Comparison of ENCODE assay signal across 8 mouse cellular contexts in the genomic region with DNA sequence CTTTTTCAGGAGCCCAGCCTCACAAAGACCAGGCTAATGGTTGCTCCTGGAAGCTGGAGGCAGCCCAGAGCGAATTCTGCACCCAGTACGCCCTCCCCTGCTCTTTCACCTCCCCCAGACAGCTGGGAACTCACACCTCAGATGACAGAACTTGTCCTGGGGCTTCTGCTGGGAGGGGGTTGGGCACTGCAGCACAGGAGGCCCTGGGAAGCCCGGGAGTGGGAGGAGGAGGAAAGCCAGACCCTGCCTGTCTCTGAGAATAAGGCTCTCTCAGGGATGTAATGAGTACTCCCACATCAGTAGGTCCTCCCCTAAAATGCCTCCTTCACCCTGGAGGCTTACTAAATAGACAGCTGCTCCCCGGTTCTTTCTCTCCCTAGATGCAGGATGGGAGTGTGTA. TPM values are rescaled to one million over a fixed set of nuclear protein-coding genes. Genes with fewer than 3 reads are reported as not detected.
DNase-seq lines count a peak whose midpoint lies in the region; ATAC-seq and TF ChIP-seq lines count a peak whose summit lies in the region.

No protein-coding gene starts in this region.

- H3K36me3 ChIP-seq in limb, embryonic 12.5 days, result peaks cover 26% of the 10 kb centered on the region

- no peaks in the 10 kb centered on the region for H3K9me3 ChIP-seq in limb, embryonic 12.5 days

- DNase-seq in cerebellum, adult 11 months, result peak; percentile 39
- DNase-seq in cerebellum, adult 8-10 months, result no peak
- peak in 1 of 2 experiments; percentile 34 for DNase-seq in layer of hippocampus, adult 2 months (ENCODE audit: low spot score in 2 of 2)
- no peak for DNase-seq in layer of hippocampus, postnatal 14 days (ENCODE audit: low spot score in 2 of 2)
- DNase-seq in spleen, adult 12 weeks (ENCODE audit: low spot score), result no peak

- H3K27me3 ChIP-seq in limb, embryonic 12.5 days, result no peaks in the 10 kb centered on the region

- no peak for TF ChIP-seq POLR2A in cortical plate, adult 2 months (IDR thresholded peaks at IDR 0.05; ENCODE audit: extremely low read depth, insufficient read depth, low read length)

- H3K27ac ChIP-seq in layer of hippocampus, adult 2 months, result peak overlapping the region; percentile 75
- peak overlapping the region; percentile 98 for H3K27ac ChIP-seq in cortical plate, adult 2 months (ENCODE audit: insufficient read depth, low read length)
- 0 out of 2 replicates have a peak overlapping the region, but pooled peaks have one; percentile 50 for H3K27ac ChIP-seq in limb, embryonic 12.5 days

- peak overlapping the region; percentile 98 for H3K4me2 ChIP-seq in limb, embryonic 12.5 days

- TF ChIP-seq CTCF in layer of hippocampus, adult 2 months (conservative IDR thresholded peaks at IDR 0.05), result no peak
- TF ChIP-seq CTCF in cortical plate, adult 2 months (IDR thresholded peaks at IDR 0.05; ENCODE audit: extremely low read depth, insufficient read depth, low read length), result no peak

- H3K9ac ChIP-seq in limb, embryonic 12.5 days (replicated peaks), result no peak overlapping the region; the same call in 1 of the 2 replicates

- H3K4me1 ChIP-seq in cortical plate, adult 2 months (ENCODE audit: control insufficient read depth, insufficient read depth, low read length), result peaks cover 3% of the 10 kb centered on the region
- H3K4me1 ChIP-seq in limb, embryonic 12.5 days (replicated peaks), result peaks cover 36% of the 10 kb centered on the region

- WGBS in limb, embryonic 12.5 days, result 16% methylated on average over 4 of the region's 4 CpGs

- no peak for ATAC-seq in limb, embryonic 12.5 days (ENCODE audit: insufficient number of reproducible peaks, insufficient read depth, low FRiP score, low TSS enrichment, low read depth)
- no peak for ATAC-seq in megakaryocyte-erythroid progenitor cell, adult 5-6 weeks (replicated peaks; ENCODE audit: low FRiP score, low TSS enrichment, poor library complexity, severe bottlenecking)

- H3K4me3 ChIP-seq in layer of hippocampus, adult 2 months, result no peak overlapping the region
- H3K4me3 ChIP-seq in cortical plate, adult 2 months (ENCODE audit: insufficient read depth, low read length), result no peak overlapping the region
- no peak overlapping the region for H3K4me3 ChIP-seq in limb, embryonic 12.5 days (replicated peaks)

RNA-seq across cellular contexts. Expression of gene Vamp2, which starts 1.2 kb away (rescaled TPM):
- 1,000 to 10,000 TPM in 1 of 2 experiments, 100 to 1,000 TPM in 1; 988 to 1,016 TPM for total RNA-seq in layer of hippocampus, adult 2 months (2021)
- 1,000 to 10,000 TPM; 1,073 to 1,118 TPM for total RNA-seq in layer of hippocampus, postnatal 14 days (2021)
- polyA plus RNA-seq in cortical plate, adult 2 months (2012; rRNA removed), result 1,153 and 1,156 TPM in 2 replicates
- polyA plus RNA-seq in limb, embryonic 12.5 days (2016; fragmentation: Nextera tagmentation; extraction: Ambion mirVana), result 68.0 and 79.5 TPM in 2 replicates
- total RNA-seq in megakaryocyte-erythroid progenitor cell, adult 5-6 weeks (2014; fragmentation: Nextera tagmentation), result 46.7 and 60.3 TPM in 2 replicates
- total RNA-seq in megakaryocyte-erythroid progenitor cell, adult 5-6 weeks (2017), result 7.5 and 15.7 TPM in 2 replicates

RNA-seq across cellular contexts. Expression of gene Per1, which starts 7.9 kb away (rescaled TPM):
- 10 to 100 TPM; 83.4 to 95.2 TPM for total RNA-seq in layer of hippocampus, adult 2 months (2021)
- 10 to 100 TPM; 84.4 to 86.8 TPM for total RNA-seq in layer of hippocampus, postnatal 14 days (2021)
- 48.3 and 57.6 TPM in 2 replicates for polyA plus RNA-seq in cortical plate, adult 2 months (2012; rRNA removed)
- polyA plus RNA-seq in limb, embryonic 12.5 days (2016; fragmentation: Nextera tagmentation; extraction: Ambion mirVana), result 7.2 and 10.4 TPM in 2 replicates
- 11.3 and 17.6 TPM in 2 replicates for total RNA-seq in megakaryocyte-erythroid progenitor cell, adult 5-6 weeks (2014; fragmentation: Nextera tagmentation)
- total RNA-seq in megakaryocyte-erythroid progenitor cell, adult 5-6 weeks (2017), result 4.7 and 12.5 TPM in 2 replicates

RNA-seq across cellular contexts. Expression of gene Tmem107, which starts 16.5 kb away (rescaled TPM):
- total RNA-seq in layer of hippocampus, adult 2 months (2021), result 10 to 100 TPM; 20.3 to 21.6 TPM
- total RNA-seq in layer of hippocampus, postnatal 14 days (2021), result 10 to 100 TPM; 13.5 to 13.7 TPM
- polyA plus RNA-seq in cortical plate, adult 2 months (2012; rRNA removed), result 20.6 and 21.4 TPM in 2 replicates
- 39.5 and 41.0 TPM in 2 replicates for polyA plus RNA-seq in limb, embryonic 12.5 days (2016; fragmentation: Nextera tagmentation; extraction: Ambion mirVana)
- total RNA-seq in megakaryocyte-erythroid progenitor cell, adult 5-6 weeks (2014; fragmentation: Nextera tagmentation), result 33.8 and 51.0 TPM in 2 replicates
- total RNA-seq in megakaryocyte-erythroid progenitor cell, adult 5-6 weeks (2017), result 16.2 and 33.4 TPM in 2 replicates

RNA-seq across cellular contexts. Expression of gene Borcs6, which starts 27.6 kb away (rescaled TPM):
- total RNA-seq in layer of hippocampus, adult 2 months (2021), result 10 to 100 TPM; 26.6 to 30.8 TPM
- 10 to 100 TPM; 25.2 to 26.4 TPM for total RNA-seq in layer of hippocampus, postnatal 14 days (2021)
- 32.5 and 34.1 TPM in 2 replicates for polyA plus RNA-seq in cortical plate, adult 2 months (2012; rRNA removed)
- polyA plus RNA-seq in limb, embryonic 12.5 days (2016; fragmentation: Nextera tagmentation; extraction: Ambion mirVana), result 9.2 and 10.0 TPM in 2 replicates
- 0.46 and 7.0 TPM in 2 replicates for total RNA-seq in megakaryocyte-erythroid progenitor cell, adult 5-6 weeks (2014; fragmentation: Nextera tagmentation)
- 3.5 TPM in 2 replicates for total RNA-seq in megakaryocyte-erythroid progenitor cell, adult 5-6 weeks (2017)

RNA-seq across cellular contexts. Expression of gene Hes7, which starts 33.1 kb away (rescaled TPM):
- total RNA-seq in layer of hippocampus, adult 2 months (2021), result 1 to 10 TPM in 1 of 2 experiments, under 1 TPM in 1; 0.79 to 1.0 TPM
- total RNA-seq in layer of hippocampus, postnatal 14 days (2021), result under 1 TPM; 0.46 to 0.62 TPM
- 0.50 and 0.83 TPM in 2 replicates for polyA plus RNA-seq in cortical plate, adult 2 months (2012; rRNA removed)
- polyA plus RNA-seq in limb, embryonic 12.5 days (2016; fragmentation: Nextera tagmentation; extraction: Ambion mirVana), result 0.56 and 0.74 TPM in 2 replicates
- not detected in 2 replicates for total RNA-seq in megakaryocyte-erythroid progenitor cell, adult 5-6 weeks (2014; fragmentation: Nextera tagmentation)
- total RNA-seq in megakaryocyte-erythroid progenitor cell, adult 5-6 weeks (2017), result not detected in 2 replicates

Comparison
In these comparisons a context has a peak if more than half of its experiments do, and no peak if none do; other contexts are left out.
1. RNA of gene Vamp2, which starts 1.2 kb away (total RNA-seq): 1,073 to 1,118 TPM in layer of hippocampus, postnatal 14 days and 988 to 1,016 TPM in layer of hippocampus, adult 2 months; 7.5 to 60.3 TPM in megakaryocyte-erythroid progenitor cell, adult 5-6 weeks; every median in the first group is over 10 times any median in the second.
2. RNA of gene Per1, which starts 7.9 kb away (total RNA-seq): 83.4 to 95.2 TPM in layer of hippocampus, adult 2 months and 84.4 to 86.8 TPM in layer of hippocampus, postnatal 14 days; 4.7 to 17.6 TPM in megakaryocyte-erythroid progenitor cell, adult 5-6 weeks; every median in the first group is over 4 times any median in the second.
3. Peak in every context shown above with its lines, with median percentiles within 50 percentile points of each other: H3K27ac ChIP-seq.